Mouse (Mus musculus) liver, embryonic 15.5 days (tissue): ENCODE results near the gene Slc22a23. TPM values are rescaled to one million over a fixed set of nuclear protein-coding genes. Genes with fewer than 3 reads are reported as not detected.

ENCODE experiments used
- ATAC-seq: fragments of 200-750 bp; cut with Nextera tagmentation; 2 replicates; pipeline ENCODE4 v1.8.0; 2017; ENCODE audit warnings: moderate number of reproducible peaks, mild to moderate bottlenecking, moderate library complexity; ENCODE audit not compliant: insufficient read depth
- H3K27ac ChIP-seq: fragments of 300-500 bp; sonication (generic); replicated peaks from 2 replicates; pipeline ENCODE4 v1.5.1; 2015; ENCODE audit warnings: mild to moderate bottlenecking, inconsistent platforms
- H3K27me3 ChIP-seq: fragments of 300-500 bp; sonication (generic); 2 replicates; pipeline ENCODE4 v1.6.1; 2015; ENCODE audit warnings: mild to moderate bottlenecking, inconsistent platforms
- H3K36me3 ChIP-seq: fragments of 300-500 bp; sonication (generic); replicated peaks from 2 replicates; pipeline ENCODE4 v1.6.1; 2015; ENCODE audit warnings: moderate library complexity, mild to moderate bottlenecking, inconsistent platforms
- H3K4me1 ChIP-seq: fragments of 300-500 bp; sonication (generic); replicated peaks from 2 replicates; pipeline ENCODE4 v1.6.1; 2015; ENCODE audit warnings: inconsistent platforms
- H3K4me2 ChIP-seq: fragments of 300-500 bp; sonication (generic); 2 replicates; pipeline ENCODE4 v1.6.1; 2015; ENCODE audit warnings: moderate library complexity, mild to moderate bottlenecking, inconsistent platforms
- H3K4me3 ChIP-seq: fragments of 300-500 bp; sonication (generic); replicated peaks from 2 replicates; pipeline ENCODE4 v1.5.1; 2015; ENCODE audit warnings: mild to moderate bottlenecking, inconsistent platforms
- H3K9ac ChIP-seq: fragments of 300-500 bp; sonication (generic); 2 replicates; pipeline ENCODE4 v1.6.1; 2015; ENCODE audit warnings: moderate library complexity, mild to moderate bottlenecking, inconsistent platforms
- H3K9me3 ChIP-seq: fragments of 300-500 bp; sonication (generic); replicated peaks from 2 replicates; pipeline ENCODE4 v1.6.1; 2016; ENCODE audit warnings: inconsistent platforms
- WGBS: fragments of 180-500 bp; shearing (Covaris S2); methylation state at CpG from one replicate; pipeline ENCODE4 v1.1.7; 2015; ENCODE audit warnings: mixed read lengths; ENCODE audit not compliant: insufficient replicate concordance; 5-methylcytosine and 5-hydroxymethylcytosine counted together
- polyA plus RNA-seq: library from polyadenylated mRNA; unstranded; fragments of >200 nt; fragmentation: Nextera tagmentation; extraction: Ambion mirVana; gene quantifications from 2 replicates; pipeline ENCODE4 v1.2.1, GENCODE M21; 2015

The Slc22a23 gene
- polyA plus RNA-seq, 1 experiment from 2014 or later = 7.4 TPM

DNA sequence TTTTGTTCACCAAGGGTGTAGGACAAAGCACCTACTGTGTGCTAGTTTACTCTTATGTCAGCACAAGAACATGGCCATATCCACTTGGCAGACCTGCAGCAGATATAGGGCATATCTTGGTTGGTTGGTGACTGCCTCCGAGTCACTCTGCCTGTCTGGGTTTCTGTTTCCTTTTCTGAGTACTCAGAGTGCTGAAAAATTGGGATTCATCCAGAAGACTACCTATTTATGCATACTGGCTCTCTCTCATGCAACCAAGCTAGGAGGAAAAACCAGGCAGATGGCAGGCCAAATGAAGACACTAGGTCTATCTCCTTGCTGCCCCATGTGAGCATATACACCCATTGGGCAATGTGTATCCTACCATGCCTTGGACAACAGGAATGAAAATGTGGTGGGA, 149.3 kb downstream of the Slc22a23 start:
- Histone ChIP-seq H3K4me2 (no peak overlapping the region), H3K27me3 (no peaks in the 10 kb centered on the region), H3K9ac (no peak overlapping the region), H3K4me3 (no peak overlapping the region), H3K4me1 (no peaks in the 10 kb centered on the region), H3K27ac (no peak overlapping the region), H3K36me3 (peaks cover 98% of the 10 kb centered on the region), H3K9me3 (no peaks in the 10 kb centered on the region)
- no peak for ATAC-seq
- 87% methylated on average over 1 of the region's 1 CpGs for WGBS

DNA sequence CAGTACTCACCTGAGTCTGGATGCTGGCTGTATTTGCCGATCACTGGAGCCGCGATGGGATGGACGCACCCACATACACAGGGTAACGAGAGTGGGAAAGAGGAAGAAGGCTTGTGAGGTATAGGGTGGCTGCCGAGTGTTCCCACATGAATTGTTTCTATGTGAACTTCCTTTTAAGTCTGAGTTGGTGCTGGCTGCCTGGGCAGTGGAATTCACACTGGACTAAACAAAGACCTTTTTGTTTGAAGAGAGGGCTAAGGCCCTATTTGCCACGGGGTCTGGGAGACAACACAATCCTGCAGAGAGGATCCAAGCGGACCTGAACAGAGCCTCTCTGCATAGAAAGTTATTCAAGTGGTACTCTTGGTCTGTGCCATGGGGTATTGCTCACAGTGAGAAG, 151.6 kb downstream of the Slc22a23 start:
- no peak overlapping the region for H3K27ac ChIP-seq
- no peaks in the 10 kb centered on the region for H3K27me3 ChIP-seq
- H3K4me1 ChIP-seq = no peaks in the 10 kb centered on the region
- peaks cover 100% of the 10 kb centered on the region for H3K36me3 ChIP-seq
- H3K9ac ChIP-seq = no peak overlapping the region
- H3K4me3 ChIP-seq = no peak overlapping the region
- no peak overlapping the region for H3K4me2 ChIP-seq
- no peak for ATAC-seq
- WGBS = 68% methylated on average over 8 of the region's 8 CpGs
- no peaks in the 10 kb centered on the region for H3K9me3 ChIP-seq

DNA sequence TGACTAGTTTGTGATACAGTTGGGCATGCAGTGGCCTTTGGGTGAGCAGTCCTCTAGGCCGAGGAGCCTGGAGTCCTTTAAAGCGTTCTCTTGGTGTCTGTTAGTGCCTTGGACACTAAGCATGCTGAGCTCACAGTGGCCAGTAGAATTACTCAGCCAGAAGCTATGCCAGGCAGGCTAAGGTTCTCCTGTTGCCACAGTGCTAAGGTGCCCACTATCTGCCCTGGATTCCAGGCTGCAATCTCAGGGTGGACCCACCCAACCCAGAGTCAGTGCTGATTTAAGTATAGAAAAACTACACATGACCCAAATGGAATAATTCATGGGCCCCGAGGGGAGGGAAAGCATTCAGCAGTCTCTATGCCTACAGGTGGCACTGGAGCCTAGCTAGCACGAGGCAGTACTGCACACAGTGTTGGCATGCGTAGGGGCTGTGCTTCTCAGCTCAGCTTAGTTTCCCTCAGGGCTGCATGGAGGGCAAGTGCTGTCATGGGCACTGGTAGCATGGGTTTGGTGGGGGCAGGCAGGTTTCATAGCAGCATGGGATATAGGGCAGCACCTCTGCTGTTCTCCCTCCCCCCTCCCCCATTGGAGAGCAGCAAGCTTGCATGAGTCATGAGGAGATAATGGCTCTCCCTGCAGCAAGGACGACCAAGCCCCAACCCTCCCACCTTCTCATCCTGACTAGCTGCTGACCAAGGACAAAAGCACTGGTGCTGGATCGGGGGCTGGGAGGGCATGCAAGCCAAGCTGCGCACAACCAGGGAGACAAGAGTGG, 152.4 kb downstream of the Slc22a23 start:
- Histone ChIP-seq H3K27ac (no peak overlapping the region), H3K9ac (no peak overlapping the region), H3K27me3 (no peaks in the 10 kb centered on the region), H3K36me3 (peaks cover 100% of the 10 kb centered on the region), H3K9me3 (no peaks in the 10 kb centered on the region), H3K4me2 (no peak overlapping the region), H3K4me1 (no peaks in the 10 kb centered on the region; the same call in 1 of the 2 replicates), H3K4me3 (no peak overlapping the region)
- WGBS = 75% methylated on average over 8 of the region's 8 CpGs
- ATAC-seq = no peak

DNA sequence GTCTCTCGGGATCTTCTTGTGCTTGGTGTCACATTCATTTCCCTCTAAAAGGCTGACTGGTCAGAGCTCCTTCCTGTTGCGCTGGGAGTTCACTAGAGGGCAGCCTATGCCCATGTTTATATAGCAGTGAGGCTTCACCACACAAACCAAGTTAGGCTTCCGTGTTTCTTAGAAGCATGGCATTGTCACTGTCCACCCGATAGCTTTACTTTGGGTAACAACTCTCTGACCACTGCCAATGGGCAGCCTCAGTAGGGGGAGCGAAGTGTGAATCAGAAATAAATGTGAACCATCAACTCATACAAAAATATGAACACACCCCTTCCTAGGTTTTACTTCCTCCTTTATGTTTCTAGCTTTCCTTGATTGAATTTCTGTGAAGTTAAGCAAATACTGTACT, 157.4 kb downstream of the Slc22a23 start:
- Histone ChIP-seq H3K36me3 (peaks cover 99% of the 10 kb centered on the region), H3K4me3 (no peak overlapping the region), H3K27me3 (no peaks in the 10 kb centered on the region), H3K4me1 (no peaks in the 10 kb centered on the region; the same call in 1 of the 2 replicates), H3K9me3 (no peaks in the 10 kb centered on the region), H3K27ac (no peak overlapping the region), H3K9ac (no peak overlapping the region), H3K4me2 (no peak overlapping the region)
- 12% methylated on average over 5 of the region's 5 CpGs for WGBS
- ATAC-seq = no peak

DNA sequence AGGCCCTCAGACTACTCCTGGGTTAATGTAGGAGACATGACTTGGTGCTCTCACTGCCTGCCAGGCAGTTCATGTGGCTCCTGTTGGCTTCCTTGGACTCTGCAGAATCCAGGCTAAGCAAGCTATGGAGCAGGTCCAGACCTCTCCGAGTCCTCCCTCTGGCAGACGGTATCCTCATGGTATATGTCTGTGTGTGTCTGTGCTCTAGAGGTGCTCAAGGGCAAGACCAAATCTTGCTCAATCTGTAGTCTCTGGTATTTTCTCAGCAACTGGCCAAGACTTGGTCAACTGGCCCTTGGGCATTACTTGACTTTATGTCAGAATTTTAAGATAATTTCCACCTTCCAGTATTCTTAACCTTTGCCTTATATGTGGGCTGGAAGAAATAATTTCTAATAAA, 159.6 kb downstream of the Slc22a23 start:
- Histone ChIP-seq H3K4me1 (no peaks in the 10 kb centered on the region; the same call in 1 of the 2 replicates), H3K36me3 (peaks cover 99% of the 10 kb centered on the region), H3K4me3 (no peak overlapping the region), H3K27ac (no peak overlapping the region), H3K9me3 (no peaks in the 10 kb centered on the region), H3K27me3 (no peaks in the 10 kb centered on the region), H3K4me2 (no peak overlapping the region), H3K9ac (no peak overlapping the region)
- 88% methylated on average over 2 of the region's 2 CpGs for WGBS
- no peak for ATAC-seq

DNA sequence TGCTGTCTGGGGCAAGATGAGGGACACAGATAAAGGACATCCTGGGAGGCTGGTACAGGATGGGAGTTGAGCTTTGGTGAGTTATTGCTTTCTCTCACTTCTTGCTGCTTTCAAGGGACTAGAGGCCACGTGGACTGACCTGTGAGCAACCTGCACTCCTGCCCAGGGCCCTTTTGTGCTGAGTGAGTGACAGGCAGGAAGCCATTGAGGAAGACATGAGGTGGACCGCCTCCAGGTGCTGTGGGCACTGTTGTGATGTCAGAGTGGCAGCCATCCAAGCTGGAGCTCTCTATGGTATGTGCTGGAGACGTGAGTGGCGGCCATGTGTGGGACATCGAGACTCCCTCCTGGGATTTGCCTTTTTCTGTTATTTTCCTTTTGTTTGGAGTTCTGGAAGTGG, 163.4 kb downstream of the Slc22a23 start:
- H3K4me2 ChIP-seq = no peak overlapping the region
- no peak overlapping the region for H3K9ac ChIP-seq
- H3K27me3 ChIP-seq = no peaks in the 10 kb centered on the region
- H3K9me3 ChIP-seq = no peaks in the 10 kb centered on the region
- no peak for ATAC-seq
- 88% methylated on average over 5 of the region's 5 CpGs for WGBS
- H3K4me3 ChIP-seq = no peak overlapping the region
- peaks cover 83% of the 10 kb centered on the region for H3K36me3 ChIP-seq
- H3K4me1 ChIP-seq = no peaks in the 10 kb centered on the region
- no peak overlapping the region for H3K27ac ChIP-seq

DNA sequence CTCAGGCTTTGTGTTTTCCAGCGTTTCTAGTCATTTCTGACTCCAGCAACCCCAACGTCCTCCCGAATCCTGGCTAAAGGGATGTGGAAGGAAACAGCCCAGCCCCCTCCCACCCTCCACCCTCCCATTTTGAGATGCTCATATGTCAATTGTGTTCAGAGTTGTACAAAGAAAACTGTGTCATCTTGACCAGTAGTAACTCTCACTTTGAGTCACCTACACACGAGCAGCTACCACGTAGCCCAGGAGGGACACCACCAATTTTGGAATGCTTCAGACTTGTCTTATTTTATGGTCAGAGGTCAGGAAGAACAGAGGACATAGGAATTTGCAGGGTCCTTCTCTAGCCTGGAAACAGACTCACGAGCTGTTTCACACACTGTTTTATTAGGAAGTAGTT, 171.0 kb downstream of the Slc22a23 start:
- Histone ChIP-seq H3K4me3 (no peak overlapping the region), H3K27me3 (no peaks in the 10 kb centered on the region), H3K4me1 (no peaks in the 10 kb centered on the region), H3K9me3 (no peaks in the 10 kb centered on the region), H3K36me3 (0 out of 2 replicates have a peak, but pooled peaks cover 7% of the 10 kb centered on the region), H3K27ac (no peak overlapping the region), H3K4me2 (no peak overlapping the region), H3K9ac (no peak overlapping the region)
- no peak for ATAC-seq
- 82% methylated on average over 6 of the region's 6 CpGs for WGBS

DNA sequence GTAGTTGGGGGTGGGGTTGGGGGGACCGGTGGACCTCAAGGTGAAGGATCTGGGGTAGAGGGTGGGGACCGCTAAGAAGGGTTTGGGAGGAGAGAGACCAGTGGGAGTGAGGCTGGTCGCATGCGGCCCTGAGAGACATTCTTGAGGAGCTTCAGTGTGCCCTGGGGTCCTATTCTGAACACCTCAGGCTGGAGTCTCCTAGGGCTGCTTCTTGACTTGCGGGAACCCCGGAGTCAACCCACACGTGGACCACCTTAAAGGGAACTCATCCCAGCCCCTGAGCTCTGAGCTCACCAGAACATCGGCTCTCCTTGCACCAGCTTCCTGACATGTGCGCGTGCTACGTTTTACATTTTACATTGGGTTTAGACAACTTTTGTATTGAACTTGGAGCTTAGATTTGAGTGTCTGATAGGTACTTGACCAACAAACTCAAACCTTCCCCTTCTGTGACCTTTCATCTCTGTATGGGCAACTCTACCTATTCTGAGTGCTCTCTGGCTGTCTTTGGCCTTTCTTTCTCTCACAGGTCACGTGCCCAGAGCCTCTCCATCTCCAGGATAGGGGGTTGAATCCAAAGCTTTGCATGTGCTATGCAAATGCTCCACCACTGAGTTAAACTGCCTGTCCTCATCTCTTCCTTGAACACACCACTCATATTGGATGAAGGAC, 181.5 kb downstream of the Slc22a23 start:
- ATAC-seq = no peak
- peaks cover 6% of the 10 kb centered on the region; the same call in 1 of the 2 replicates for H3K36me3 ChIP-seq
- H3K9me3 ChIP-seq = no peaks in the 10 kb centered on the region
- H3K4me3 ChIP-seq = peak overlapping the region; percentile 95
- H3K27ac ChIP-seq = peak overlapping the region; percentile 88
- peak overlapping the region; percentile 76 for H3K9ac ChIP-seq
- H3K4me1 ChIP-seq = peaks cover 21% of the 10 kb centered on the region
- 27% methylated on average over 12 of the region's 12 CpGs for WGBS
- H3K4me2 ChIP-seq = peak overlapping the region; percentile 86
- no peaks in the 10 kb centered on the region for H3K27me3 ChIP-seq

DNA sequence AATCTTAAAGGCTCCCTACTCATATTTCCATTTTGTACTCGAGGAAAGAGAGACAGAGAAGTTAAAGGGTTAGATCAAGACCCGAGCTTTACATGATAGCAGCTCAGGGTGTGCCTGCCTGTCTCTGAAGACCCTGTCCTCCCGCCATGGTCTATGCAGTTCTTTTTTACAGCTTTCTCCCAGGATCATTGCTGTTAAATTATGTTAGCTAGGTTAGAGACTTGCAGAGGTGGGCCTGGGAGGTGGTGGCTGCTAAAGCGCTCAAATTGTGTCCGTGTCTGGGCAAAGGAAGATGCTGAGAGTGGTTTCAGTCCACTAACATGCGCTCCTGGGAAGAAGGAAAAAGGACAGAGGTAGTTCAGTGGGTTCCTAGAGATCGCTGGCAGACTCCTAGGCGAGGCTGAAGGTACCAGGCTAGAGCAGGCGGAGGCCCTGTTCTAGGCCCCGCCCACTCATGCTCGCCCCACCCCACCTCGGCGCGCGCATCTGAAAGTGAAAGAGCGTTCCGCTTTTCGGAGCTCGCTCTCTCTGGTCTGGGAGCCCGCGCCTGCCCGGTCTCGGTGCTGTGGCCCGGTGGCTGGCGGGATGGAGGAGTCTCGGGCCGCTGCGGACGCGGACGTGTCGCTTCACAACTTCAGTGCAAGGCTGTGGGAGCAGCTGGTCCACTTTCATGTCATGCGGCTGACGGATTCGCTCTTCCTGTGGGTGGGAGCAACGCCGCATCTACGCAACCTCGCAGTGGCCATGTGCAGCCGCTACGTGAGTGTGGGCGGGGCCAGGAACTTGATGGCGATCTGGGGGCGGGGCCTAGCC, 182.3 kb downstream of the Slc22a23 start, which contains the start of gene Psmg4:
Gene Psmg4, plus strand, starts transcription at position 474 of the 813 bp plus-strand sequence.
- H3K9ac ChIP-seq = peak within 1 kb of the TSS; percentile 76
- peak within 1 kb of the TSS; percentile 88 for H3K27ac ChIP-seq
- H3K27me3 ChIP-seq = no peaks in the 10 kb centered on the region
- H3K4me3 ChIP-seq = peak within 1 kb of the TSS; percentile 95
- no peaks in the 10 kb centered on the region for H3K9me3 ChIP-seq
- H3K36me3 ChIP-seq = peaks cover 6% of the 10 kb centered on the region; the same call in 1 of the 2 replicates
- peak; percentile 97 for ATAC-seq
- 2% methylated on average over 44 of the region's 44 CpGs for WGBS
- peak within 1 kb of the TSS; percentile 86 for H3K4me2 ChIP-seq
- H3K4me1 ChIP-seq = peaks cover 21% of the 10 kb centered on the region

DNA sequence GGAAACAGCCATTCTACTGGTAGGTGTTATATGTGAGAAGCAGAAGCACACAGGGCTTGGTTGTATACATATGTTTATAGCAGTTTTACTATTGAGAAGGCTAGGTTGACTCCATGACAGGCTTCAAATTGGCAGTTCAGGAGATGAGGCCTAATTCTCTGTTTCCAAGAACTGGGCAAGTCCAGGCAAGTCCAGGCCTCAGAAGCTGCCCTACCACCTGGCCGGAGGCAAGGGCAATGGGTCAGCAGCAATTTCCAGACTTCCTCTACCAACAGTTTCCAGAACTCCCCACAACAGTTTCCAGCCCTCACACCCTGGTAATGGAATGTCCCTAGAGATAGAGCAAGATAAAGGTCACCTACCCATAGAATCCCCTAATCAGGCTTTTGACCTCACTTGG, 185.1 kb downstream of the Slc22a23 start:
- H3K4me2 ChIP-seq = no peak overlapping the region
- no peak overlapping the region for H3K27ac ChIP-seq
- 80% methylated on average over 1 of the region's 1 CpGs for WGBS
- ATAC-seq = no peak
- H3K9ac ChIP-seq = no peak overlapping the region
- no peaks in the 10 kb centered on the region for H3K9me3 ChIP-seq
- H3K36me3 ChIP-seq = no peaks in the 10 kb centered on the region
- H3K4me1 ChIP-seq = peaks cover 21% of the 10 kb centered on the region
- no peaks in the 10 kb centered on the region for H3K27me3 ChIP-seq
- H3K4me3 ChIP-seq = no peak overlapping the region
